Mouse (Mus musculus): ENCODE results near the gene Chek2.
A peak's percentile ranks its signal among the peaks of the same experiment; 100 is the strongest.
"Not testable (repeated sequence)": the region's sequence is repeated elsewhere in the genome, so short reads cannot be mapped to it uniquely, and the experiment has no call there.

The Chek2 gene

DNA sequence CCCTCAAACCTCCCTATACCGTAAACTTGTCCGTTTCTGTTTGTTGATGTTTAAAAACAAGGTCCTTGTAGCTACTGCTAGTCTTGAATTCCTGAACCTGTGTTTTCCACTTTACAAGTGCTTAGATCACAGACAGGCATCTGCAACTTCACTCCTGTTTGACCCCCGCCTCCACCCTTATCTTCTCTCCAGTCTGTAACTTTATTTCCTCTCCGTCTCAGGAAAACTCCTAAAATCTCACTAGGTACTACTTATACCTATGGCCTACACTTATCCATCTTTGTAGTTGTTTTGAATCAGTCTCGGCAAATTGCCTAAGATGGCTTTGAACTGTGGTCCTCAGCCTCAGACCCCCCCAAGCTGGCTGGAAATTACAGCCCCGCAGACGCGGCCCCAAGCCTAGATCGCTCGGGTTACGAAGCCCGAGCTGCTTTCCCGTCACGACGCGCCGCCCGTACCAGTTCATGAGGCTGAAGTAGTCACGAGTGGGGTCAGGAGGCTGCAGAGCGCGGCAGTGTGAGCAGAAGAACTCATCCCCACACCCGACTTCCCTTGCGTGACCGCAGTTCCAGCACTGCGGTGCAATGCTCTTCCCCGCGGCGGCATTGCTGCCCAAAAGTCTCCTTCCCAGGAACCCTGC, 621 bp upstream of the Chek2 start:
- no peak for DNase-seq (ENCODE audit: low spot score)

DNA sequence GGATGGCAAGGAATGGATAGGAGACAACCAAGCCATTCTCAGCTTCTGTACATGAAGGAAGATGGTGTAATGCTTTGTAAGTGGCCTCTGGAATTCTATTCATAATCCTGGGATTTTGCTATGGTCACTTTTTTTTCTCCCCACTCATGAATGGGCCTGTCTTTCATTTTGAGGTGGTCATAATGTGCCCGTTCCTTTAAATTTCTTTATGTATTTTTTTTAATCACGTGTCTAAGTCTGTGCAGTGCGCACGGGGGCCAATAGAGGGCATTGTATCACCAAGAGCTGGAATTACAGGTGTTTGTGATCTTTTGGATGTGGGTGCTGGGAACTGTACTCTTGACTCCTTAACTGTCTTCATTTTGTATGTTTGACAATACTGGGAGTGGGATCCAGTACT, 686 bp downstream of the Chek2 start:
- peak; percentile 71 for DNase-seq (ENCODE audit: low spot score)

DNA sequence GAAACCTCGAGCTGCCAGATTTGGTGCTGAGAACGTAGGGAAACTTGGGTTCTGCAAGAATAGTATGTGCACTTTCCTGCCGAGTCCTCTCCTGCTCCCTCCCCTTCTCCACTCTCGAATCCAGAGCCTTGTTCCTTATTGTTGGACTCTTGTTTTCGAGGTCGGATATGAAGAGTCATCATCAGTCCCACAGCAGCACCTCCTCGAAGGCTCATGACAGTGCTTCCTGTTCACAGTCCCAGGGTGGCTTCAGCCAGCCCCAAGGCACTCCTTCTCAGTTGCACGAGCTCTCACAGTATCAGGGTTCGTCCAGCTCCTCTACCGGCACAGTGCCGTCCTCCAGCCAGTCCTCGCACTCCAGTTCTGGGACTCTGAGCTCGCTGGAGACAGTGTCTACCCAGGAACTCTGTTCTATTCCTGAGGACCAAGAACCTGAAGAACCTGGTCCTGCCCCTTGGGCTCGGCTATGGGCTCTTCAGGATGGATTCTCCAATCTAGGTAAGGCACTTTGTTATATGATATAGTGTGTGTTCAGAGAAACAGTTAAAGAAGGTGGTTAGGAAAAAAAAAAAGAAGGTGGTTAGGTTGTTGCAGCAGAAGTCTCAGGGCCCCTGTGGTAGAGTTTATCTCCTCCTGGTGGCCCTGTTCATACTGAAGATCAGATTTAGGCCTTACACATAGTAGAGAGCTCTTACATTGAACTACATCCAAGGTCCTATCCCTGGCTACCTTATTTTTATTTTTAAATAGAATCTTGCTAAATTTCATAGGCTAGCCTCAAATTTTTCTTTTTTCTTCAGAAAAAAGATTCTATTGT, 1.5 kb downstream of the Chek2 start:
- no peak for DNase-seq (ENCODE audit: low spot score)

DNA sequence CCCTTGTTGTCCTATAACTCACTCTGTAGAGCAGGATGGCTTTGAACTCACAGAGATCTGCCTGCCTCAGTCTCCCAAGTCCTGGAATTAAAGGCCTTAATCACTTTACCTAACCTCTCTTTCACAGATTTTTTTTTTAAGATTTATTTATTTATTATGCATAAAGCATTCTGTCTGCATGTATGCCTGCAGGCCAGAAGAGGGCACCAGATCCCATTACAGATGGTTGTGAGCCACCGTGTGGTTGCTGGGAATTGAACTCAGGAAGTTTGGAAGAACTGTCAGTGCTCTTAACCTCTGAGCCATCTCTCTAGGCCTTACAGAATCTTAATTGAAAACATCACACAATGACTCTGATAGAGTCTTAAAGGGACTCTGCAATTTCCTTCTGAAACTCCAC, 13.2 kb downstream of the Chek2 start:
- DNase-seq (ENCODE audit: low spot score): no peak

DNA sequence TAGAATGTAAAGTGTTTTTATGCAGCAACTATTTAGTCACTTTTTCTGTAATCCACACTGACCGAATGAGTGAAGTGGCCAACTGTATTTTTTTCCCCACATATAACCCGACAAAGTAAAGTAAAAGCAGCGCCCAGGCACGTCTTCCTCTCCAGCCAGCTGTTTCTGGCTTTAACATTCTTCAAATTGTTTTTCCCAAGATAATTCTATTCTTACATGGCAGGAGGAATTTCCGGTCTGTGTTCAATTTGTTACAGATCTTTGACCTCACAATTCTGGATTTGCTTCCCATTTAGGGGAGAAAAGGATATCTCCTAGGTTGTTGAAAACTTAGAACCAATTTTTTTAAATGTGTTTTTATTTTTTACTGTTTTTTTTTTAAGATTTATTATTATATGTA, 17.3 kb downstream of the Chek2 start:
- no peak for DNase-seq (ENCODE audit: low spot score)

DNA sequence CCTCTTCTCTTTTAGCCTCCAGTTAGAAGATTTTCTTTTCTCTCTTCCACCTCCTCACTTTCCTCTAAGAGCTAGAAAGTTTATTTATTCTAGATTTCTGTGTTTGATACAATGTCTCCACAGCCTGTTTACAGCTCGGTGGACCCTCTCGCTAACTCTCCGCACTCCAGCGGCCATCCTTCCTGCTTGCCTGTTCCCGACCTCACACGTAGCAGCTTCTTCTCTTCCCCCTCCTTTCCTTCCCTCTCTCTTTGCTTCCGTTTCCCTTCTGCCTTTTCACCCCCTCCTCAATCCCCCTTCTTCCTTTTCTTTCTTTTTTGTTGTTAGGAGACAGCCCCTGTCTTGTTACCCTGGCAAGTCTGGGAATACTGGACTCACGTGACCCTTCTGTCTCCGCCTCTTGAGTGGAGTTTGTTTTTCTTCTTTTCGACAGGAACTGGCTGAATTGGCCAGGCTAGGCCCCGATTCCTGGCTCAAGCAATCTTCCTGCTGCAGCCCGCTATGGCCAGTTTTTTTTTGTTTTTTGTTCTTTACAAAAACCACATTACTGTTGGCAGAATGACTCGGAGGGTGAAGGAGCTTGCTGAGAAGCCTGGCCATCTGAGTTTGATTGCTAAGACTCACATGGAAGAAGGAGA, 19.4 kb downstream of the Chek2 start:
- no peak for DNase-seq (ENCODE audit: low spot score)

DNA sequence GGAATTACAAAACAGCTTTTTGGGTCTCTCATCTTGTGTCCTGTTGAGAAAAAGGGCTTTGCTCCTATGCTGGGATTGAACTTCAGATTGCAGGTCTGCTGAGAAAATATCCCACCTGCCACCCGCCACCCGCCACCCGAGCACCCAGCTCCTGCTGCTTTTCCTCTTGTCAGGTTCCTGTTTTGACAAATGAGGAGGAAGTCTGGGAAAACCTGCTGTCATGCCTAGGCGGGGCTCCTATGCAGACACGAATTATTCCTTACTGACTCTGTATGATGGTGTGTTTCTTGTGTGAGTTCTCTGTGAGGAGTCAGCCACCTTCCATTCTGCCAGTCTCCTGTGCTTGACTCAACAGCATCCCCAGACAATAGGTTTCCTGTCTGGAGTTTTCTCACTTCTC, 20.7 kb downstream of the Chek2 start:
- DNase-seq (ENCODE audit: low spot score): no peak

DNA sequence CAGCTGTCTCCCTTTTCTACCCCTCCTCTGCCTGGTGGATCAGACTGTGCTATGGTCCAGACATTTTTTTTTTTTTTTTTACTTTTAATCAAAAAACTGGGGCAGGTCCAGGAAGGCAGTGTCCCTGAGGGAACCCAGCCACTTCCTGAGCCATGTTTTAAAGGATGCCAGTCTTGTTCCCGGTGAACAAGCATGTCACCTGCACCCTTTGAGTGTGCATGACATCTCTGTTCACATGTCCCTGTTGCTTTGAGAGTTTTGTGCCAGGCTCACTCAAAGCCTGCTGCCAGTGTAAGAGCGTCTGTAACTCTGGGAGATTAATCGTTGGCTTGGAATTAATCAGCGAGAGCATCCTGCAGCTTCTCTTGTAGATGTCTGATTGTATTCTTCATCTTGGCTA, 28.7 kb downstream of the Chek2 start:
- DNase-seq (ENCODE audit: low spot score): no peak

DNA sequence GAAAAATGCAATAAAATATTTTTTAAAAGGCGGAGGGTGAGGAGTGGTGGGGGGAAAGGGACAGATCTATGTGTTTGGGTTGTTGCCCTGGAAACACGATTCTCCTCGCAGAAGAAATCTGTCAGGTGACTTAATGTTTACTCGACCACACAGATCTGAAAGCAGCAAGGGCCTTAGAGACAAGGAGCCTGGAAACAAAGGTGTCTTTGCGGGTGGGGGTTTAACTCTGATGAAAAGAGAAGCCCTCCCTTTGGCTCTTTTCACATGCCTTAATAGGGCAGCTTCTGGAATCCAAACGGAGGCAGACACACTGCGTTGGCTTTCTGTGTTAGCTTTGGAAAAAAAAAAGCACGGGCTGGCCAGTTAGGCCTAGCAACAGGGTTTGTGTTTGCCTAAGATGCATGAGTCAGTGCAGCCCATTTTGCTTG, 29.5 kb downstream of the Chek2 start:
- DNase-seq (ENCODE audit: low spot score): no peak

DNA sequence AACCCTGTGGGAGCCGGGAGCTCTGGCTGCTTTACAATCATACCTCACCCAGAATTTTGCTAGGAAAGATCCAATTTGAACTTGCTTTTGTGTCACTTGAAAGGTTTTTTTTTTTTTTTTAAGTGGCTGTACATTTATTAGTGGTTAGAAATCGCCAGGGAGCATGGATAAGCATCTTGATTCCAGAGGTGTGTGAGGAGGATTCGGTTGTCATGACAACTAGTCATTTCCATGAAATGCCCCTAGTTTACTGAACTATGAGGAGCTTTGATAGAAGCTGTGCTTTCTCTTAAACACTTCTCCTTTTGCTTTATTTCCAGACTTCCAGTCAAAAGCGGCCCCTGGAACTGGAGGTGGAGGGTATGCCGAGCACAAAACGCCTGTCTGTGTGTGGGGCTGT, 33.4 kb downstream of the Chek2 start:
- no peak for DNase-seq (ENCODE audit: low spot score)

DNA sequence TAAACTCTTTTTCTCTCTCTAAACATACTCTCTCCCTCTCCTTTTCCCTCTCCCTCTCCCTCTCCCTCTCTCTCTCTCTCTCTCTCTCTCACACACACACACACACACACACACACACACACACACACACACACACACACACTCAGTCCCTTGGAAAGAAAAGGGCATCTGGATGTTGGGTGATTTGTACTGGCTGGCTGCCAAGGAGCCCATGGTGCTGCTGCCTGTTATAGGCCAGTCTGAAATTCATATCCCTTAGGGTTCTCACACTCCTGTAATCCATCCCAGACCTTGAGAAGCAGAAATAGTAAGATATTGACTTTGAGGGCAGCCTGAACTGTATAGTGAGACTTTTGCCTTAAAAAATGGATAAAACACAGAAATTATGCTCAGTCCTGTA, 34.9 kb downstream of the Chek2 start:
- DNase-seq (ENCODE audit: low spot score): no peak

DNA sequence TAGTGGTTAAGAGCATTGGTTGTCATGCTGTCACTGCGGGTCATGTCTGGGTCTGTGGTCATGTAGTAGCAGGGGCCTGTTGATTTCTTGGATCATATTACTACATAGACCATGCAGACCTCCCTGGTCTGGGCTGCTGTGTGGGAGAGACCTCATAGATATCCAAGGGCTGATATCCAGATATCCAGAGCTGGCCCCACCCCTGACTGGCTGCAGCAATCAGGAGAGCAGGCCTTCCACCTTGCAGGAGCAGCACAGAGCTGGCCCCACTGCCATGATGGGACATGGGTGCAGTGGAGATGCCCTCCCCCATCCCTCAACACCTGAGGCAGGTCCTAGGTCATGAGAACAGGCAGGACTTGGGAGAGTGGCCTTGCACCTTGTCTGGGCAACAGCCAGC, 35.5 kb downstream of the Chek2 start:
- DNase-seq (ENCODE audit: low spot score): no peak

DNA sequence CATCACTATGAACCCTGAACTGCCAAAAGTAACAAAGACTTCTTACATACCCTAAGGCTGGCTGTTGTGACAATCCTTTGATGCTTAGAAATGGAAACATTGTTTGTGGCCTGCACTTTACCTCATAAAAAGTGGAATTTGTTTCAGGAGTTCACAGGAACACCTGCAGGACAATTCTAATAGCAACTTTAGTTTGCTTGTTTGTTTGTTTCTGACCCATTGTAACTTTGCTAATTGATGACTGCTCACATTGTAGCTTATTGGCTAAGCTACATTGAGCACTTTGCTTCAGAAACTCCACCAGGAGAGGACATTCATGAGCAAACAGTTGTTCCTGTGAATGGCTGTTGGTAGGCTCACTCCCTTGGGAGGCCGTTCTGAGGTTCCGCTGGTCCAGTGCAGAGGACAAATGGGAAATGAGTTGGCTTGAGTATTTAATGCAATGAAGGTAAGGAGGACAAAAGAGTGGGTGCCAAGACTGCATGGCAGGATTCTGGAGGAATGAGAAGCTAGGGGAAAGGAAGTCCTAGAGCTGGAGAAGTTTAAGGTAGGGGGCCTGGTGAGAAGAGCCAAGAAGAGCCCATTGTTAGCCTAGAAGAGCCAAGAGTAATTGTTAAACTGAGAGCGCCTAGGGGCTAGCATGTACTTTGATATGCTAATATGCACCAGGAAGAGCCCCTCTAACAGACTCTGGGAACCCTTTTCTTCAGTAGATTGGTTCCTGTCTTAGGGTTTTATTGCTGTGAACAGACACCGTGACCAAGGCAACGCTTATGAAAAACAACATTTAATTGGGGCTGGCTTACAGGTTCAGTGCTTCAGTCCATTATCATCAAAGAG, 38.1 kb downstream of the Chek2 start:
- no peak for DNase-seq (ENCODE audit: low spot score)

DNA sequence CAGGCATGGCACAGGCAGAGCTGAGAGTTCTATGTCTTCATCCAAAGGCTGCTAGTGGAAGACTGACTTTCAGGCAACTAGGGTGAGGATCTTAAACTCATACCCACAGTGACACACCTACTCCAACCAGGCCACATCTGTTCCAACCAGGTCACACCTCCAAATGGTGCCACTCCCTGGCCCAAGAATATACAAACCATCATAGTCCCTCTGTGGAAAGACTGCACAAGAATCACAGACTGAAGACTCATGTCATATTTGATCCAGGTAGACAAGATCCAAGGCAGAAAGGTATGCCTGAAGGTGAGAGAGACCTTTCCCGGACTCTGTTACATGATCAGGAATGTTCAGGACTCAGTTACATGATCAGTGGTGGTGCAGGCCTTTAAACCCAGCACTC, 38.7 kb downstream of the Chek2 start:
- DNase-seq (ENCODE audit: low spot score): not testable (repeated sequence)

DNA sequence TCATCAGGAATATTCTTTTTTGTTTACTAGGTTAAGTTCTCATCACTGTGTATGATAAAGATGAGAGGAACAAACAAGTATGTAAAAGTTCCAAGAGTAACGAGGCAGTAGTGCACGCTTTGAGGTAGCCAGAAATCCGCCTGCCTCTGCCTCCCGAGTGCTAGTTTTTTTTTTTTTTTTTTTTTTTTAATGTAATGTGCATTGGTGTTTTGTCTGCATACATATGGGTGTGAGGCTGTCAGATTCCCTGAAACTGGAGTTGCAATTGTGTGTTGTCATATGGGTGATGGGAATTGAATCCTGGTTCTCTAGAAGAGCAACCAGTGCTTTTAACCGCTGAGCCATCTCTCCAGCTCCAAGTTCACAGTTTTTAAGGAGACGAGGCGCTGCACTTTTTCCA, 39.3 kb downstream of the Chek2 start:
- no peak for DNase-seq (ENCODE audit: low spot score)

DNA sequence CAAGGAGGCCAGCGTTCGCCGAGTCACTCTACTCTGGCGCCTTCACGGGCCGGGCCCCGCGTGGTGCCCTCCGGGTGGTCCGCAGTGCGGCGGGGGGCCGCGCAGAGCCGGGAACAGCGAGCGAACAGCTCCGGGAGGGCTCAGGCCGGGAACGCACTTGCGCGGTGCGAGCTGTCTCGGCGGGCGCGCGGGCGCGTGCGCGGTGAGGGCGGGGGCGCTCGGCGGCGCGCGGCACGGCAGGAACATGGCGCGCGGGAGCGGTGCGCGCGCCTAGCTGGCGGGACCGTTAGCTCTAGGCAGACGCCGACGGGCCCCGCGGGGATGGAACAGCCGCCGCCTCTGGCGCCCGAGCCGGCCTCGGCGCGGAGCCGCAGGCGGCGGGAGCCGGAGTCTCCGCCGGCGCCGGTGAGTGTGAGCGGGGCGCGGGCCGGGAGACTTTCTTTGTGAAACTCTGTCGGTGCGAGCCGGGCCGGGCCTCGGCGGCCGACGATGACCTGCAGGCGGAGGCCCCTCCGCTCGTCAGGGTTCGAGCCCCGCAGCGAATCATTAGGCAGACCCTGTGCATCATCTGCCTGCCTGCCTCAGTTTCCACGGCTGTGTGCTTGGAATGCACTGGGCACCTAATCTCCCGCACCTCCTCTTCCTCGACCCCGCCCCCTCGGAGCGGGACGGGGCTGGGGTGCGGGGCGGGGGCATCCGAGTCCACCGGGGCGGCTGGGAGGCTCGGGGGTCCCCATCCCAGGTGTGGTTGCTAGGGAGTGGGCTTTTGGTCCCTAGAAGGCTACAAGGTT, 40.0 kb downstream of the Chek2 start, which contains the start of gene Ttc28:
Gene Ttc28, plus strand, starts transcription at position 220 of the 791 bp plus-strand sequence.
- peak; percentile 77 for DNase-seq (ENCODE audit: low spot score)

DNA sequence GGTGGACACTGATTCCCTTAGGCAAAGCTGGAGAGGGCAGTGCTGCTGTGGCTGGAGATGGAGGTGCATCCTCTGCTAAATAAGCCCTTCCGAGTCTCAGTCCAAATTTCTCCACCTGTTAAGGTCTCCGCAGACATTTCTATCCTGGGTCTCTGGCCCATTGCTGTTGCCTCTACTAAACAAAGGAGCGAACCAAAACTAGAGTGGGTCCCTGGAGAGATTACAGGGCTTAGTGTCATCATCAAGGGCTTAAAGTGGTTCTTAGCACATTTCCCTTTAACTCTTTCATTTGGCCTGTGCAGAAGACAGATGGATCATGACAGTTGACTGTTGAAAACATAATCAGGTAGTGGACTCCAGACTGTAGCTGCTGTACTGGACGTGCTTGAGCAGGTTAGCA, 48.8 kb downstream of the Chek2 start:
- DNase-seq (ENCODE audit: low spot score): no peak

DNA sequence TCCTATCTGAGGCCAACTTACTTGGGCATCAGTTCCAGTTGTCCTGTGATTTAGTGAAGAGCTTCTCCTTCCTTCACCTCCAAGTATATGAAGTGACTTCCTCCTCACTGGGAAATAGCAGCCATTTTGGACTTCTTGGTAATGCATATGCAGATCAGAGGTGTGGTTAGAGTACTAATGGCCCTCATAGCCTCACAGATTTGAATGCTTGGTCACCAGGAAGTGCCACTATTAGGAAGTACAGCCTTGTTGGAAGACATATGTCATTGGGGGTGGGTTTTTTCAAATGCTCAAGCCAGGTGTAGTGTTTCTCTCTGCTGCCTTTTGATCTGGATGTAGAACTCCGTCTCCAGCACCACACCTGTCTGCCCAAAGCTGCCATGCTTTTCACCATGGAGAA, 50.2 kb downstream of the Chek2 start:
- no peak for DNase-seq (ENCODE audit: low spot score)

DNA sequence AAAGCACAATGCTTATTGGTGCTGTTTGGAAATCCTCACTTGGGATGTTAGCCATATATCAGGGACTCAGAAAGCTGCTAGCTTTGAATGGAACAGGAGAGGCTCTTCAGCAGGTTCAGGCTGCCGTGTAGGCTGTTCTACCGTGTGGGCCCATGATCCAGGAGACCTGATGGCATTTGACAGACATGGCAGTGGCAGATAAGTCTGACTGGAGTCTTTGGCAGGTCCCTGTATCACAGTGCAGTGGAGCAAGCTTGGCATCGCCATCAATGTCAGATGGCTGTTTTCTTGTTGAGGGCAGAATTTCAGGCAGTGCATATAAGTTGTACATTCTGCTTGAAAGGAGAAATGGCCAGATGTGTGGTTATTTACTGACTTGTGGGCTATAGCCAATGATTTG, 50.8 kb downstream of the Chek2 start:
- DNase-seq (ENCODE audit: low spot score): no peak

DNA sequence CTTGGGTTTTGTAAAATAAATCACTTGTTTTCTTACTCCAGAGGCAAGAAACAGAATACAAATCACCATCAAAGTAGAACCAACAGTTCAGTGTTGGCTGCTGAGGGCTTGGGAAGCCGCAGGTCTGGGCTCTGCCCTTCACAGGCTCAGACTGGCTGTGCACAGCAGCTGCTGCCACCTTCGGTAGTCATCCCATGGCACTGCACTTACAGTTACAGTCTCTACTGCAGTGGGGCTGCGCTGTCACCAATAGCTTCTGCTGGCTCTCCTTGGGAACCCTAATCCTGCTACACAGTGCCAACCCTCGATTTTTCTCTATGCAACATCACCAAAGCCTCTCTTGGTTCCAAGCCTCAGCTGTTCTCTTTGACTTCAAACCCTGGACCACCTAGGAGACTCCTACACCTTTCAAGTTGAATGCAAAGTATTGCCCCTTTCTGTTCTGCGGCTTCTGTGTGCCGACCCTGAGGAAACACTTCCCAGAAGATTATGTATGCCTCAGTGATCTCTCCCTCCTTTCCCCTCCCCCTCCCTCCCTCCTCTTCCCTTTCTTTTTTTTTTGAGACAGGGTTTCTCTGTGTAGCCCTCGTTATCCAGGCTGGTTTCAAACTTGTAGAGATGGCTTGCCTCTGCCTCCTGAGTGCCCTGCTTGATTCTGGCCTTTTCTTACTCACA, 57.5 kb downstream of the Chek2 start:
- DNase-seq (ENCODE audit: low spot score): no peak

DNA sequence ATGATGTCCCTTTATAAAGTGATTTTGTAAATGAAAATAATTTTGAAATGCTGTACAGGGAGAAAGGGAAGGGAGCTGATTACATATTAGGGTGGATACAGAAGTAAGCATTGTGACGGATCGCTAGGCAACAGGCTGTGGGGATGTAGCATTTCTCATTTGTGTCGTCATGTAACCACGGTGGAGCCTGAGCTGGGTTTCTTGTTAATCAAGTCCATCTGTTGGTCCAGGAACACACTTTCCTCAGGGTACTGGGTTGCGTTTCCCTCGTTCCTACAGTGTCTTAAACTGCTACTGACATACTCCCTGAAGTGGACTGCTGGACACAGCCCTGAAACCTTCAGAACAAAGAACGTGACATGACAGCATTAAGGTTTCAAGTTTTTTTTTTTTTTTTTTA, 58.4 kb downstream of the Chek2 start:
- DNase-seq (ENCODE audit: low spot score): no peak
